Mouse (Mus musculus) bone marrow macrophage, adult 2 months (primary cell): ENCODE measurements at regions not wholly inside any gene's neighbourhood (a gene's known extent, or its start where the extent isn't known, plus 50 kb on each side); places are given as distances from the start of the nearest gene placed in this dataset.
A peak's percentile ranks its signal among the peaks of the same experiment; 100 is the strongest.
"Not testable (repeated sequence)": the region's sequence is repeated elsewhere in the genome, so short reads cannot be mapped to it uniquely, and the experiment has no call there.

Source experiments
- H3K27ac ChIP-seq: 2 replicates; pipeline ENCODE4 v1.5.1; 2012; ENCODE audit warnings: low read depth, low read length; ENCODE audit not compliant: insufficient read depth
- H3K4me1 ChIP-seq: 2 replicates; pipeline ENCODE4 v1.6.1; 2012; ENCODE audit warnings: low read length; ENCODE audit not compliant: control insufficient read depth, insufficient read depth
- H3K4me3 ChIP-seq: 2 replicates; pipeline ENCODE4 v1.5.1; 2012; ENCODE audit warnings: mild to moderate bottlenecking, low read length, moderate library complexity; ENCODE audit not compliant: insufficient read depth
- CTCF ChIP-seq: IDR thresholded peaks from 2 replicates; pipeline ENCODE4 v1.5.1; 2012; ENCODE audit warnings: low read depth, mild to moderate bottlenecking, low read length, moderate library complexity
- POLR2A ChIP-seq: IDR thresholded peaks from 2 replicates; pipeline ENCODE4 v1.6.1; 2012; ENCODE audit warnings: mild to moderate bottlenecking, low read depth, low read length, borderline replicate concordance

DNA sequence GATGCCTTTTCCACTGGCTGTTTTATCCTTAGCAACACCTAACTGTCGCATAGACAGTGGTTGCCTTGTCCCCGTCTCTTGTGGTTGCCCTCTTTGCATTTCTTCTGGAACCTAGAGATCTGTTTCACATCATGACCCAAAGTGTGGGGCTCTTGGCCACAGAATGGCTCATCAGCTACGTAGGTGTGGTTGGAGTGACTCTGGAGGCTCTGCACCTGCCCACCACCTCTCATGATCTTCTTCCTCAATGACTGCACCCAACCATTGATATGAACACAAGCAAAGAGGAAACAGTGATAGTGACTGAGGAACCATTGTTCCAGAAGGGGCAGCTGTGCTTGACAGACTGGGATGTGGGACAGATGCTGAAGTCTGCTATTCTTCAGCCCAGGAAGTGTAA is 167.8 kb upstream of the Rapgef5 start:
- TF ChIP-seq CTCF, result no peak
- TF ChIP-seq POLR2A, result no peak
- H3K4me3 ChIP-seq, result no peak overlapping the region
- H3K4me1 ChIP-seq, result no peaks in the 10 kb centered on the region
- H3K27ac ChIP-seq, result no peak overlapping the region

DNA sequence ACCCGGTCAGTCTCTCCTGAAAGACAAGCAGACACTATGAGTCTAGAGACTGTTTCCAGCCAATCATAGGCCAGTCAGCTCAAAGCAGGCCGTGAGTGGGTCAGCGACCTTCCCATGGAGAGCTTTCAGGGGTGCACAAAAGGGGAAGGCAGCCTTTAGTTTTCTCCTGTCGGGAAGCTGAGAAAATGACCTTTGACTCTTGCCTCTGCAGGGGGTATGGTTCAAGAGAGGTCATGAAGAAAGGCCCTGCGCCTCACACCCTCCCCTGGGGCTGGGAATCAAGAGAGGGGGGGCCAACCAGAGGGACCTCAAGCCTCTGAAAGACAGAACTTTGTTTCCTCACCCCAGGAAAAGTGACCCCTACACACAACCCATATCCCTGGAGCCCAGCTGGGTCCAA is 164.4 kb upstream of the Rapgef5 start:
- TF ChIP-seq CTCF (no peak), POLR2A (no peak)
- H3K27ac ChIP-seq, result no peak overlapping the region
- H3K4me1 ChIP-seq, result no peaks in the 10 kb centered on the region
- H3K4me3 ChIP-seq, result no peak overlapping the region

DNA sequence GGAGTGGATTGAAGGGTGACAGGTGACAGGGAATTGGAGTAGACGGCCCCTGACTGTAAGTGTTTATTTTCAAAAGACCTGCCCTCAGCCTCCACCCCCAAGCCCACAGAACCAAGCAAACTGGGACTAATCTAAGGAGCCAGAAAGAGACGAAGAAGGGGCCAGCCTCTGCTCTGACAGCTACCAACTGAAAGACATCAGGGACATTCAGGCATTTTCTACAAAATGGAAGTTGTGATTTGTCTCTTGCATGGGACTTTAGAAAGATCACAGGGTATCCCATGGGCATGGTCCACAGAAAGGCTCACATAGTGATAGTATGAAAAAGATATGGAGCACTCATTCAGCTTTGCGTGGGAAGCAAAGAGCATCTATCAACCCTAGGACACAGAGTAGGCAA is 163.8 kb upstream of the Rapgef5 start:
- H3K4me1 ChIP-seq, result no peaks in the 10 kb centered on the region
- TF ChIP-seq POLR2A (no peak), CTCF (no peak)
- H3K4me3 ChIP-seq, result no peak overlapping the region
- no peak overlapping the region for H3K27ac ChIP-seq

DNA sequence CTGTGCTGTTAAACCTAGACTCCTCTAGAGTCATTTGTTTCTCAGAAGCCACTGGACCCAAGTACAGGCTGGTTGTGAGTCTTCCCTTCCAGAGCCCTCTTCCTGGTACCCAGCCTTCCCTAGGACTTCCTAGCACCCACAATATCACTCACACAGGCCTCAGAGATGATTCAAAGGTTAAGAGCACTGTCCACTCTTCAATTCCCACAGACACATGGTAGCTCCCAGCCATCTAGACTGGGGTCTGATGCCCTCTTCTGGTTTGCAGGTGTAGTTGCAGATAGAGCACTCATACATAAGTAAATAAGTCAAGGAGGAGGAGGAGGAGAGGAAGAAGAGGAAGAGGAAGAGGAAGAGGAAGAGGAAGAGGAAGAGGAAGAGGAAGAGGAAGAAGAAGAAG is 163.3 kb upstream of the Rapgef5 start:
- Histone ChIP-seq H3K4me1 (no peaks in the 10 kb centered on the region), H3K27ac (no peak overlapping the region)

DNA sequence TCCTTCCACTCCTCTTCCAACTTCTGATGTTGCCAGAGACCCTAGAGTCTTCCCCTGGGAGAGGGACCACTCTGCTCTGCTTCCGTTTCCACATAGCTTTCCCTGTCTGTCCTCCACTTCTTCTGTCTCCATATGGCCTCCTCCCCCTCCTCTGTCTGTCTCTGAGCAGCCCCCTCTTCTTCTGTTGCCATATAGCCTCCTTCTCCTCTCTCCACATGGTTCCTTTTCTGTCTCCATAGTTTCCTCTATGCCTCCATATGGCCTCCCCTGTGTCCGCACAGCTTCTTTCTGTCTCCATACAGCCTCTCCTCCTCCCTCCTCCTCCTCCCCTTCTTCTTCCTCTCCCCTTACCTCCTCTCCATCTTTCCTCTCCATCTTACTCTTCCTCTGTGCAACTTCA is 158.5 kb upstream of the Rapgef5 start:
- TF ChIP-seq POLR2A (no peak), CTCF (no peak)
- no peak overlapping the region for H3K27ac ChIP-seq
- H3K4me1 ChIP-seq, result no peaks in the 10 kb centered on the region
- no peak overlapping the region for H3K4me3 ChIP-seq

More for the DNA sequence above, 163.3 kb upstream of the Rapgef5 start:
- TF ChIP-seq POLR2A, result no peak
- TF ChIP-seq CTCF, result no peak
- no peak overlapping the region for H3K4me3 ChIP-seq

DNA sequence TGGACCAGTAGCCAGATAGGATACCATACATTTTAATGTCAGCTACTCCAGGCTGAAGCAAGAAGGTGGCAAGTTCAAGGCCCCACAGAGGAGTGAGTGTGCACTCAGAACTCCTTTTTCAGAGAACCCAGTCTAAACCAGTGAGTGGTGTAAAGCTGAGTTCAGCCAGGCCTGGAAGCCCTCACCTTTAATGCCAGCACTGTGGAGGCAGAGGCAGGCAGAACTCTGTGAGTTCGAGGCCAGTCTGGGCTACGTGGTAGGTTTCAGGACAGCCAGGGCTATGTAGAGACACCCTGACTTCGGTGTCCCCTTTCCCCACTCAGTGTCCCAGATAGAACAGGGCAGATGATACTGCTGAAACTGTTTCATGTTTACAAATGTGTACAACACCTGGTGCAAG is 157.4 kb upstream of the Rapgef5 start:
- TF ChIP-seq POLR2A, result no peak
- TF ChIP-seq CTCF, result no peak
- Histone ChIP-seq H3K27ac (no peak overlapping the region), H3K4me3 (no peak overlapping the region), H3K4me1 (no peaks in the 10 kb centered on the region)

DNA sequence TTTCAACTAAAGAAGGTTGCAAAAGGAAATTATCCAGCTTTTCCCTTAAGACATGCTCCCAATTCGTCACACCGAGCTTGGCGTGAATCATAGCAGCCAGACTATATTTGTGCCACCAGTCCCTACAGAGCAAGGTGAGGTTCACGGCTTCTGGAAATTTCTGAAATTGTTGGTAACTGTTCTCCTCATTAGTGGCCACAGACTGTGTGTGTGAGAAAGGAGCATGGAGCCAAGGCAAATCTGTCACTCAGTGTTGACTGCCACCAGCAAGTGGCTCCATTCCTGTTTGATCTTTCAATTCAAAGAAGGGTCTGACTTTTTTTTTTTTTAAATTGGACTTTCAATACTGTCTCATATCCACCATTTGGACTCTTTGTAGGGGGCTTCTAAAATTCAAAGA is 156.1 kb upstream of the Rapgef5 start:
- Histone ChIP-seq H3K27ac (no peak overlapping the region), H3K4me1 (no peaks in the 10 kb centered on the region), H3K4me3 (no peak overlapping the region)
- TF ChIP-seq POLR2A, result no peak
- TF ChIP-seq CTCF, result no peak

DNA sequence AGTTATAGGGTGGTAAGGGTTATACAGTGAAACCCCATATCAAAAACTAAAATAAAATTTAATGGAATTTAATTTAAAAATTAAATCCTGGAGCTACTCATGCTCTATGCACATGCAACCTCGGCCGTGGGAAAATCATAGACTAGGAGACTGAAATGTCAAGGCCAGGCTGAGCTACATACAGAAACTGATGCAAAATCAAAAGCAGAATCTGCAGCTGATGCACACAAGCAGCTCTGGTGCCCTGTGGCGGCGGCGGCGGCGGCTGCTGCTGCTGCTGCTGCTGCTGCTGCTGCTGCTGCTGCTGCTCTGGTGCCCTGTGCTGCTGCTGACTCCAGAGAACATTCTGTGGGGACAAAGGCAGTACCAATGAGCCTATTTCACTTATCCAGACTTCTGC is 154.5 kb upstream of the Rapgef5 start:
- TF ChIP-seq POLR2A (no peak), CTCF (no peak)
- Histone ChIP-seq H3K4me1 (no peaks in the 10 kb centered on the region), H3K27ac (no peak overlapping the region), H3K4me3 (no peak overlapping the region)

DNA sequence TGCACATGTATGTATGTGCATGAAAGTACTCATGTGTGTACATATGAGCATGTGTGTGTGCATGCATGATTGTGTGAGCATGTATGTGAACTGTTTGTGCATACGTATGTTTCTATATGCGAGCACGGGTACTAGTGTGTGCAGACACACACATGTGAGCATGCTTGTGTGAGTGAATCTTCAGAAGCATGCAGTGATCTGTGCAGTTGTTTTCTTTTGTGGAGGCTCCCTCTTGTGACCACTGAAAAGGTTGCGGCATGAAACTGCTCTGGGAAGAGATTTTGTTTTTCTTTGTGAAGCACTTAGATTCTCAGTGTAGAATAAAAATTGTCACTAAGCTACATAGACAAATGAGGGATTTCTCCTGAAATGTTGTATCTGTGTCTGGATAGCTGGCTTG is 152.8 kb upstream of the Rapgef5 start:
- not testable (repeated sequence) for H3K4me1 ChIP-seq, H3K4me3 ChIP-seq, H3K27ac ChIP-seq

DNA sequence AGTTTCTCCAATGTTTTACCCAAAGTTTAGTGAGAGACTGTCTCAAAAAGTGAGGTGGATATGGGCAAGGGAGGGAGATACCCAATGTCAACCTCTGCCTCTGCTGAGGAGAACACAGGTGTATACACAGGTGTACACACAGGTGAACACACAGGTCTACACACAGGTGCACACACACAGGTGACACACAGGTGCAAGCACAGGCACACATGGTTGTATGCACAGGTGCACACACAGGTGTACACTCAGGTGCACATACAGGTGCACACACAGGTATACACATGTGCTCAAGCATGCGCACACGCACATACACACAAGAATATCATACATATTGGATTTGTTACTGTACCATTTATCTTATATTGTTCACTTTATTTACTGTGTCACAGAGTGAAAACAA is 151.1 kb upstream of the Rapgef5 start:
- H3K4me1 ChIP-seq, result no peaks in the 10 kb centered on the region
- H3K27ac ChIP-seq, result no peak overlapping the region
- no peak overlapping the region for H3K4me3 ChIP-seq
- TF ChIP-seq CTCF, result no peak
- no peak for TF ChIP-seq POLR2A

DNA sequence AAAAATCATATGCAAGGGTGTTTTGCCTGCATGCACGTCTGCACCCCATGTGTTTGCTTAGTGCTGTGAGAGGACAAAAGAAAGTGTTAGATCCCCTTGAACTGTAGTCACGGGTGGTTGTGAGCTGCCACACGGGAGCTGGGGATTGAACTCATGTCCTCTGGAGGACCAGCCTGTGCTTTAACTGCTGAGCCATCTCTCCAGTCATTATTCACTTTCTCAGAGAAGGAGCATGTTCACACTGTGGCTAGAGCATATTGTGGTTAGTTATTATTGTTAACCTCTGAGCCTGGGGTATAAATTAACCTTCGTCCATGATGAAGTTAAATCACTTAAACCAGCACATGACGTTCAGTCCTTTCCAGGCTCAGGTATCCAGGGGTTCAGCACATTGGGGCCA is 150.4 kb upstream of the Rapgef5 start:
- no peaks in the 10 kb centered on the region for H3K4me1 ChIP-seq
- H3K4me3 ChIP-seq, result no peak overlapping the region
- H3K27ac ChIP-seq, result no peak overlapping the region
- TF ChIP-seq POLR2A, result no peak

DNA sequence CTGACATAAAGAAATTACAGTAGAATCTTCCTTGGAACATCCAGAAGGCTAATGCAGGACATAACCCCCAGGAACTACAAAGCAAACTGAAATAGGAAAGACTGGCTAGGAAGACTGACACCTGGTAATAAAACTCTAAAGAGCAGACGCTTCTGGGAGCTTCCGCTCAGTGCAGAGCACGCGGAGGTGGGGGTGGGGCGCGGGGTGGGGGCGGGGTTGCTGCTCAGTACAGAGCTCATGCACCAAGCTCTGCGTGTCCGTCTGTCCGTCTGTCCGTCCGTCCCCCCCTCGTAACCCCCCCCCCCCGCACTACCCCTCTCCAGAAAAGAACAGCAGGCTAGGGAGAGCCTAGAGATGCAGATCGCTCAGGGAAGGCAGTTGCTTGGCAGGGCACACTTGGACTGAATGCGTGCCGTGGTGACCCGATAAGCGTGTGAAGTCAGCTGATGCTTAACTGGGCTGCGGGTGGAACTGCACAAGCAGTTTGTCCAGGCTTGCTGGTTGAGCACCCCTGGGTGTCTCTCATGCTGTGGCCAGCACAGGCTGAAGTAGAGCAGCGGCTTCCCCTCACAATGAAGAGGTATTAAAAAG is 137.9 kb upstream of the Rapgef5 start:
- Histone ChIP-seq H3K4me1 (peaks cover 7% of the 10 kb centered on the region), H3K4me3 (peak overlapping the region; percentile 36), H3K27ac (no peak overlapping the region)
- TF ChIP-seq CTCF, result no peak
- no peak for TF ChIP-seq POLR2A
